Mouse (Mus musculus): Measurements from ENCODE around the gene Cd3d. TPM values are rescaled to one million over a fixed set of nuclear protein-coding genes. Genes with fewer than 3 reads are reported as not detected.

Gene Cd3d
- total RNA-seq, 1 experiment from 2014 or later: 0.05 TPM

GRCm38 (mm10) chr9:45032261-45032660 lies 50.7 kb downstream of the Cd3d start:
- no peak for ATAC-seq (replicated peaks; ENCODE audit: low read depth, poor library complexity, severe bottlenecking)

GRCm38 (mm10) chr9:45034526-45034925 lies 52.9 kb downstream of the Cd3d start:
- ATAC-seq (replicated peaks; ENCODE audit: low read depth, poor library complexity, severe bottlenecking): no peak

Other genes starting within 250 kb of the Cd3d start
- 7.9 and 9.5 TPM in 2 replicates for gene Phldb1, start 246.6 kb upstream of the Cd3d start, total RNA-seq (2017)
- gene Arcn1, start 213.9 kb upstream of the Cd3d start, total RNA-seq (2017): 167 and 196 TPM in 2 replicates
- 26.1 and 37.7 TPM in 2 replicates for gene Ift46, start 213.9 kb upstream of the Cd3d start, total RNA-seq (2017)
- gene Tmem25, start 182.5 kb upstream of the Cd3d start, total RNA-seq (2017): 0.44 and 1.4 TPM in 2 replicates
- not detected in 2 replicates for gene Ttc36, start 178.7 kb upstream of the Cd3d start, total RNA-seq (2017)
- gene Kmt2a, start 100.5 kb upstream of the Cd3d start, total RNA-seq (2017): 19.9 and 21.1 TPM in 2 replicates
- gene Atp5l, start 61.0 kb upstream of the Cd3d start, total RNA-seq (2017): 118 and 199 TPM in 2 replicates
- 33.7 and 52.3 TPM in 2 replicates for gene Ube4a, start 16.2 kb upstream of the Cd3d start, total RNA-seq (2017)
- gene Cd3g, start 1.4 kb upstream of the Cd3d start, total RNA-seq (2017): 1.4 TPM in 1 of 2 replicates, not detected in the other
- not detected in 2 replicates for gene Cd3e, start 27.8 kb downstream of the Cd3d start, total RNA-seq (2017)
- not detected in 2 replicates for gene Mpzl2, start 58.0 kb downstream of the Cd3d start, total RNA-seq (2017)
- gene Mpzl3, start 73.4 kb downstream of the Cd3d start, total RNA-seq (2017): 0.27 and 1.0 TPM in 2 replicates
- 1.6 and 6.1 TPM in 2 replicates for gene Jaml, start 97.4 kb downstream of the Cd3d start, total RNA-seq (2017)
- gene Scn2b, start 136.0 kb downstream of the Cd3d start, total RNA-seq (2017): not detected in 2 replicates
- not detected in 2 replicates for gene Scn4b, start 156.6 kb downstream of the Cd3d start, total RNA-seq (2017)
- not detected in 2 replicates for gene BC049352, start 200.2 kb downstream of the Cd3d start, total RNA-seq (2017)
- gene Tmprss4, start 222.3 kb downstream of the Cd3d start, total RNA-seq (2017): 0.19 TPM in 1 of 2 replicates, not detected in the other

All from common myeloid progenitor, adult 5-6 weeks (primary cell).